Mouse (Mus musculus): ENCODE results near the gene Crtc3.

Gene Crtc3

DNA sequence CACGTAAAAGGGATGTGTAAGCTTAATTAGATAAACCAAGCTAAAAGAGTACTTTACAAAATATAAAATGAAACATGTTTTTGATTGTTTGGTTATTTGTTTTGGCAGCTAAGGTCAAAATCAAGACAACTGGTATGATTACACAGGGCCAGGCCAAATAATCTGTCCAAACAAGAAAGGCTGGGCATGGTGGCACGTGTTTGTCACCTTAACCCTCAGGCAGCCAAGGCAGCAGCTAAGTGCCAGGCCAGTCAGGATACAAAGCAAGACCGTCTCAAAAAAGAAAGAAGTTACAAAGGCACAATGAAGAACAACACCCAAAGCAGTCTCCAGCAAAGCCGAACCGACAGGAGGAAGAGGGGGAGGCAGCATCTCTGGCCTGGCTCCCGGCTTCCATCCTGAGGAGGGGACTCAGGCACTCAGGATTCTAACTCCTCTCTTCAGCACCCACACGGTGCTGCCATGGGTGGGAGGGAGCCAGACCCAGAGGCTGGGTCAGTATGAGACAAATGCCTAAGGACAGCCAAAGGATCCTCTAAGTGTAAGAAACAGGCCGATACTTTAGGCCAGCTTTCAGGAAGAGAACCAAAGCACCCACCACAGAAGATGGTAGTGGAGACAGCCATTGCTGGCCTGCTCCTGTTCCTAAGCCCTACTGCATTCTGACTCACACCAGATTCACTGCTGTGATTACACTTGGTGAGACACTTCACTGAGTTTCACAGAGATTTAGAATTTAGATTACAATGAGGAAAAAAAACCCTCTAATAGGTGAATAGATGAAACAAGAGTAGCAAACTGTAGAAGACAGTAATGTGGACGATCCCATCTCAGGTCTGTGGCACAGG, 51.5 kb downstream of the Crtc3 start:
- DNase-seq, result no peak

DNA sequence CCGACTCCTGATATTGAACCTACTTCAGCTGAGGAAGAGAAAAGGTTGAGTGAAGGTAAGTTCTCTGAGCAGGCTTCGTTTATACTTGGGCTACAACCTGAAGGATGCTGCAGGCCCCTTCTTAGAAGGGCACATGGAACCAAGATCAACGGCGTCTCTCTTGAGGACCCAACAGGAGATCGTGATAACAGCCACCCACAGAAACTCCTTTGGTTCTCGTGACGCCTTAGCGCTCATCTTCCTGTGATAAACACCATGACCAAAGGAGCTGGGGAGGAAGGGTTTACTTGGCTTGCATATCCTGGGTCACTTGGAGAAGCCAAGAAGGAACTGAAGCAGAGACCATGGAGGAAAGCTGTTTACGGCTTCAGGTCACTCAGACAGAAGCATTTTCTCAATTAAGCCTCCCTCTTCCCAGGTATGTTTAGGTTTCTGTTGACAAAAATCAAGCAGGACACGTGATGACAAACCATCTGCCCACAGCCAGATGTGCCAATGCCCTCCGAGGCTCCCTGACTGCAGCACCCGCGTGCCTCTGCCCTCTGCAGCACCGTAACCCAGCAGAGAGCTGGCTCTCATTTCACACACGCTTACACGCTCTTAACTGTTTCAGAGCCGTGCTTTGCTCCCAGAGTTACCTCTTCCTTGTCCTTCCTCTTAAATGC, 52.3 kb downstream of the Crtc3 start:
- DNase-seq, result no peak

DNA sequence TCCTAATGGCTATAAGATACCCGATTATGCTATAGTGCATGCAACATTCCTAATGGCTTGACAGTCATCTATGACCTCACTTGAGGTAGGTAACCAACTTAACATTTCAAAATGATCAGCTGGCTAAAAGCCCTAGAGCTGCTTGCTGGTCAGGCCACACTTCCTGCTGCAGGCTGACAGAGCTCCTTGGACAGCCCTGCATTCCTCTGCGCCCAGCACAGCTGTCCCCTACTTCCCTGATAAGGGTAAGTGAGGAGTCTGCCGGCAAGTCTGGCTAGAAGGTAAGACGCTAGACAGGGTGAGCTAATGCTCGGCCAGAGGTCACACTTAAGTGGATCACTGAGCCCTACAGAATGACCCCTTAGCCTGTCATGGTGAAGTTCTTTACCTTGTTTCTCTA, 52.8 kb downstream of the Crtc3 start:
- peak; percentile 95 for DNase-seq

DNA sequence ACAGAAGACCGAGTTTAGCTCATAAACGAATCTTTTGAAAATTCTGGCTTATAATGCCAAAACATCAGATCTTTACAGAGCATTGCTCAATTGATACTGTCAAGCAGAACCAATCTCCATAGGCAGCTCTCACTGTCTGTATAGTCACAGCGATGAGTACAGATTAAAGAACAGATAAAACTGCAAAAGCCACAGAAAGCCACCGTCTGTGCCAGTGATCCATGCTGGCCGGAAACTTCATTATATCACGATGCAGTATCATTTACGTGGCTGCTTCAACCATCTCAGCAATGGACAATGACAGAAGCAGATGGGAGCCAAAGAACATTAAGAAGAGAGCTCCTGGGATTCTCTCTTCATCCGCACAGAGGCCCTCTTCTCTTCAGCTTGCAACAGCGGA, 53.9 kb downstream of the Crtc3 start:
- no peak for DNase-seq

DNA sequence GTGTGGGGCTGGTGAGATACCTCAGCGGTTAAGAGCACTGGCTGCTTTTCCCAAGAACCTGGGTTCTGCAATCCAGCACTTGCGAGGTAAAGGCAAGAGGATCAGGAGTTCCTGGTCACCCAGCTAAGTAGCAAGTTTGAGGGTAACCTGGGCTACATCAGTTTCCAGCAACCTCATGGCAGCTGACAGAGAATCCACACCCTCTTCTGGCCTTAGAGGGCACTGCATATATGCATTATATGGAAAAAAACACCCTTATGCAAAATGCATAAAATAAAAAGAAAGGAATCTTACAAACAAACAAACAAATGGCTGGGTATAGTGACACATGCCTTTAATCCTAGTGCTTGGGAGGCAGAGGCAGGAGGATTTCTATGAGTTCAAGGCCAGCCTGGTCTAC, 55.0 kb downstream of the Crtc3 start:
- no peak for DNase-seq

DNA sequence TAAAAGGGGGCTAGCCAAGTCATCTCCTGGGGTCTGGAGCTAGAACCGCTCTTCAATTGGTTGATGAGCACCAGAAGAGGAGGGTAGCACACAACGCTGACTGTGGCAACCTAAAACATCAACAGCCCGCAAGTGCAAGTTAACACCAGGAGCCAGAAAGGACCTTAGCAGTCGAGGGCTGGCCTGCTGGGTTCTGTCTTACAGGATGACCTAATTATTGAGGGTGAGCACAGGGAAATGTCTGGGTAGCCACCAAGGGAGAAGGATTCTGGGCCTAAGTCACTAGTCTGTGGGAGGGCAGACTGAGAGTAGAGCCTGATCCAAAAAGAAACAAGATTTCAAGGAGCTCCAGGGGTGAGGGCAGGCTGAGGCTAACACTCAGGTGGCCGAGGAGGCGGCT, 56.7 kb downstream of the Crtc3 start:
- DNase-seq, result no peak

DNA sequence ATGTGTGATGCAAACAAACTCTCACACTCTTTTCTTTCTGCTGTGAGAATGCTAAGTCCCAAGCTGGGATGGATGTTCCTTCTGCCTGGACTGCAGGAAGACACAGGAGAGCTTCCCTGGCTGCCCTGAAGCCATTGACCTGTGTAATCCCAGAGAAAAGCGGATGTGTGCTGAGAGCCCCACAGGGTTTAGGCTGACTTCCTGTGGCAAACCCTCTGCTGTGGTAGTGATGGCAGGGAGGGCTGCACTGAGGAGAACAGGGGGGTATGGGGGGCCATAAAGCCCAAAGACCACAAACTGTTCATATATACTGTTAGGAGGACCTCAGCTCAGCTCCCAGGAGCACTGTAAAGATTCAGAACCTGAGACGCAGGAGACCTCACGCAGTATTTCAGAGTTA, 57.3 kb downstream of the Crtc3 start:
- DNase-seq, result no peak

DNA sequence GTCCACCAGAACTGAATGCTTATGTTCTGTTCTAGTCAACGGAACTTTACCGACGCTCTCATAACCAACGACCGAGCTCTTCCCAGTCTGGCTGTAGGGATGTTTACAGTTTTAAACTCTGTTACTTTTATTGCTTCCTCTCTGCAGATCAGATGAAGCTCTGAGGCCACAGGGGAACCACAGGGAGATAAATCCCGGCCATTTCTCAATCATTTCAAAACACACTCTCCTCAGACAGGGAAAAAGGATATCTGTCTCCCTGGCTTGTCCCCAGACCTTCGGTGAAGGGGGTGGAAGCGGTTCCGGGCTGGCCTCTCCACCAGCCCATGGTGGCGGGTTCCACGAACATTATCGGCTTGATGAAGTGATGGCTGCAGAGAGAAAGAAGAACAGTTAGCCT, 59.3 kb downstream of the Crtc3 start:
- peak; percentile 92 for DNase-seq

DNA sequence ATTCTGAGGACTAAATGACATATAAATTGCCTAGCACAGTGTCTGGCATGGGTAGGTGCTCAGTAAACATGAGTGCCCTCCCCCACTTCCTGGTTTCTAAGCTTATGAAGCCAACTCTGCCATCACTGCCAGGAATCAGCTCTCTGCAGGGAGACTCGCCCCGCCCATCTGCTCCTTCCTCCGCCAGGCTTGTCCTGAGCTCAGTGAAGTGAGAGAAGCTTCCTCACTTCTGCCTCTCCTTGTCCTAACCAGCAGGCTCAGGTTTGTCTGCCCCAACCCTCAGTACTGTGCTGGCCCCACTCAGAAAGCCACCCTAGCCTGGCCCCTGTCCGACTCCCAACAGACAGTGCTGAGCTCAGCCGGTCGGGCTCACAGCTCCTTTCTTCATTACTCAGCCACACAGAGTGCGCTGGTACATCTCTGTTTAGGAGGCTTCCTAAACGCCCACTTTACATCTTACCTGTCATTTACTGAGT, 59.9 kb downstream of the Crtc3 start:
- peak; percentile 97 for DNase-seq

DNA sequence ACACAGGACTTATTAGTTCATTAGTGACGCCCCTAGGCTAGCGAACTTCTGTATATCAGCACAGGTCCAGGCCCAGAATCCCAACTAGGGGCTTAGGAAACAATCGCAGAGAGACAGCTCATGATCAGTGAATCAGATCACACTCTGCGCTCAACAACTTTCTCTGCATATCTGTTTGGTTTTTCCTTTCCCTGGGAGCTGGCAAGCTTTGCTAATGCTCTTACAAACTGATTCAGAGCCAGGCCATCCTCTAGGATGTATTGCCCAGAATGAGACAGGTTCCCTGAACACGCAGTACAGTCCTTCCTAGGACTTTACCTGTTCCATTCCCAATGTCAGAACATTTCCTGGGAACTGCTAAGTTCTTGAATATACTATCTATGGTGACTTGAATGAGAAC, 61.7 kb downstream of the Crtc3 start:
- no peak for DNase-seq

DNA sequence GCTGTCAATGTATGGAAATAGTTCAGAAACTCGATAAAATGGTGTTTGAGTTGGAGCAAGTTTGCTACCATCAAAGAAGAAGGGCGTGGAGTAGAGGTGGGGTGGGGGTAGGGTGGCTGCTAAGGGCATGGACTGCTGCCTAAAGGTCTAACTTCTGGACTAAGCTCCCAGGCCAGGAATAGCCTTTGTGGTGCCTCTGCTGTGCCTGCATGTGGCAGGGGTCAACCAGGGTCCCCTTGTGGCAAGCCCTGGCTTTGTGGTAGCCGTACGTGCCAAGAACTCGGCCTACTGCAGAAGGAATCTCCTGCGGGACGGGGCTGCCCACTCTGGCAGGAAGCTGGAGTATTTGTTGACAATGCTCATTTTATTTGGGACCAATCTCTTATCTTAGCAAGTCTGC, 62.8 kb downstream of the Crtc3 start:
- peak; percentile 94 for DNase-seq

DNA sequence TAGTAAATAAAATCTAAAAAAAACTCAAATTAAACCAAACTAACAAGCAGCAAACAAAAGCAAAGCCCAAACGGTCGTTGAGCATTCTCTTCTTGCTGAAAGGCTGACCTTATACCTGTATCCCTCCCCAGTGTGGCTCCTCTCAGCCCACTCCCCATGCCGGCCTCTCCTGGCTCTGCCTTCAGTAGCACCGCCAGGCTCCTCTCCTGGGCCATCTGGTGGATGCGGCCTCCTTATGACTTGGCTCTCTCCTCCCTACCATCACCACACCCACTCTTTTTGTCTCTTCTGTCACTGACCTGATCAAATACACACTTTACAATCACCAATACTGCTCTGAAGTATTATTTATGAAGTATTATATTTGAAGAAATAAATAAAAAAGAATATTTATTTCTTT, 65.4 kb downstream of the Crtc3 start:
- DNase-seq, result no peak

DNA sequence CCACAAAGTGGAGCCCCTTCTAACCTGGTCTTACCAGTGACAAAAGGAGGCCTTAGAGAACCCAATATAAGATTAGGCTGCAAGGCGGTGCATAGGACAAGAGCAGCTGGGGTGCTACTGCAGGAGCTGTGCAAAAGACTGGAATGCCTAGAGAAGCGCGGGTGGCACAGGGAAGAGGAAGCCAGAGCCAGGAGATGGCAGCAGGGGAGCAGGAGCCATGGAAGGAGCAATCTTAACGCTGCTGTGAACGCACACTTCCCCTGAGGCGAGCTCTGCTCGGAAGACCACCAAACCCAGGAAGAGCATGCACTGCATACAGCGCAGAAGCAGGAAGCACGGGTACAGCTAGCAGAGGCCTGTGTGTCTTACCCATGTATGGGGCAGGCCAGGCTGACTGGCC, 72.6 kb downstream of the Crtc3 start:
- no peak for DNase-seq

DNA sequence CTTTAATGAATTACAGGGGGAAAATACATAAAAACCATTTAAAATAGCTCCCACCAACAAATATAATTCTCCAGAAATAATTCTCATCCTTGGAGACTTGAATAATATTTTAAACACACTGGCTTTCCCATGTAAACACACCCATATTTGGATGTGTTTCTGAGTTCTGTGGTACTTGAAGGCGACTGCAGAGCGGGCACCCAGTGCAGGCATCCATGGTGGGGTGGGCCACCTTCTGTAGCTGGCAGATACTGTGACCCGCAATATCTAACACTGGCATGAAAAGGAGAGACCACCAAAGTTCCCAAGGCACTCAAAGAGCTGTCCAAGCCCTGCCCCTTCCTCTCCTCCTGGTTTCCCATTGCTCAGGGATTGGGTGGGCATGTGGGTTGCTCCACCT, 74.6 kb downstream of the Crtc3 start:
- DNase-seq, result no peak

DNA sequence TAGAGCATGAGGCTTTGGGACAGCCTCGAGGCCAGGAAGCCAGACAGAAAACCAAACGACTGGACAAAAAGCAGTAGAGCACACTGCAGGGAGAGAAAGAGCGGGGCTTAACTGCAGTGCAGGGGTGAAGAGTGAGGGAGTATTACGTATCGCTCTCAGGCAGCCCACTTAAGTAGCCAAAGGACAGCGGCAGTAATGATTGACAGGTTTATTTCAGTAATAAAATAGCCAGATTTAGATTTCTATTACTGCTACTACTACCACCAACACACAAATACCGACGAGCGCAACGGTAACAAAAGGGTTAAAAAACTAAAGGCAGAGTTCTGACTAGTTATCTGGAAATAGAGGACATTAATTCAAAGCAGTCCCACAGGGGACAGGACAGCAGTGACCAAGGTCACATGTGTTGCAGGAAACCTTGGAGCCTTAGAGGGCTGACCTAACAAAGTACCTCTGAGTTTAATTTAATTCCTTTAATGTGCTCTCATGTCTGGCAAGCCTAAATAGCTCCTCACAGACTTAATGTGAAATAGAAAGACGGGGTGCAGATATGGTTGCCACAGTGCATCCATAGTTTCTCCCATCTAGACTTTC, 76.4 kb downstream of the Crtc3 start:
- peak; percentile 79 for DNase-seq

DNA sequence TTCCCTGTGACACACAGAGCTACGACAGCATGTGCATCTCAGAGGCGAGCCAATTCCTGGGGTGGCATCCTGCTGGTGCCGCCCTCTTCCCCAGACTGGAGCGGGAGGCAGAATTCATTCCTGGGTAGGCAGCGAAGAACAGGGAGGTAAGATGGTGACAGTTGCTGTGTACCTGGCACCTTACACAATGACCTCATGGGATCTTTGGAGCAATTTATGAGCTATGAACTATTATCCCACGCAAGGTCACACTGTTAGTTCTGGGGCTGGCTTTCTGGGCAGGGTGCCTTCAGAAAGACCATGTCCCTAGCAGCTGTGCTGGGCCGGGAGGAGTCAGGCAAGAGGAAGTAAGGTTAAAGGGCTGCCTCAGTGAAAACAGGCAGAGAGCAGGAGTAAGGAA, 77.0 kb downstream of the Crtc3 start:
- peak; percentile 94 for DNase-seq

DNA sequence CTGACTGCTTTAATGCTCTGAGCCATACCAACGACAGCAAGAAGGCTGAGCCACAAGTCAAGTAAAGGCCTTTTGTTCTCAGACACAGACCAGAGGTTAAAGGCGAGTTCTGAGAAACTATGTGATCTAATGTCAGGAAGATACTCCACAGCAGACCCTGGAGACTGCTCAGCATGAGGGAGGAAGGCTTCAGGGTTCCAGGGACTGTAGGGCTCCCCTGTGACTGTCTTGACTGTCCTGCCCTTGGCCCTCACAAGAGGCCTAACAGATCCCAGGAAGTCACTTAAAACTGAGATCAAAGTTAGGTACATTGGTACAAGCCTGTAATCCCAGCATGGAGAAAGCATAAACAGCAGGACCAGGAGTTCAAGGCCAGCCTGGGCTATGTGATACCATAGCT, 81.2 kb downstream of the Crtc3 start:
- DNase-seq, result peak; percentile 76

DNA sequence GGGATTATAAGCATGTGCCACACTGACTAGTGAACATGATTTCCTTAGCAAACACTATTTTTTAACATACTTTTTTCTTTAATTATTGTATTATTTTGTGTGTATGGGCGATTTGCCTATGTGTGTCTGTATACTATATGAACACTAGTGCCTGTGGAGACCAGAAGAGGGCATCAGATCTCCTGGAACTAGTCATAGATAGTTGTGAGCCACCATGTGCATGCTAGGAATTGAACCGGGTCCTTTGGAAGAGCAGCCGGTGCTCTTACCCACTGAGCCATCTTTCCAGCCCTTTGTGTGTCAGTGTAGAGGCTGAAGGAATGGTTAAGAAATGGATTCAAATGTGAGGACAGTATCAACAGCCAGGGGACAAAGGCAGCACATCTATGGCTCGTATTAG, 82.2 kb downstream of the Crtc3 start:
- DNase-seq, result peak; percentile 71

DNA sequence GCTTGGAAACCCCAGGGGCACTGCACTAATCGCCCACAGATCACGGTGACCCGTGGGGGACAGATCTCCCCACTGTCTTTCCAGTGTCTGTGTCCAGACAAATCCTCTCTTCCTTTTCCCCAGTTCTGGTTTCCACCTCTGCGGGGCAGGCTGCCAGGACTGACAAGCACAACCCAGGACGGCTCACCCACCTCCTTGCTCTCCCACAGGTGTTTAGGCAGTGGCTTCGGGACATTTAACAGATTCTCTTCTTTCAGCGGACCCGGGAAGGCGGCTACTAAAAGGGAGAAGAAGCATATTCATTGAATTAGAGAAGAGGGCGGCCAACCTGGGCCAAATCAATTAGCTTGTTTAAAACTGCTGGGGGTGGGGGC, 83.1 kb downstream of the Crtc3 start:
- peak; percentile 91 for DNase-seq

DNA sequence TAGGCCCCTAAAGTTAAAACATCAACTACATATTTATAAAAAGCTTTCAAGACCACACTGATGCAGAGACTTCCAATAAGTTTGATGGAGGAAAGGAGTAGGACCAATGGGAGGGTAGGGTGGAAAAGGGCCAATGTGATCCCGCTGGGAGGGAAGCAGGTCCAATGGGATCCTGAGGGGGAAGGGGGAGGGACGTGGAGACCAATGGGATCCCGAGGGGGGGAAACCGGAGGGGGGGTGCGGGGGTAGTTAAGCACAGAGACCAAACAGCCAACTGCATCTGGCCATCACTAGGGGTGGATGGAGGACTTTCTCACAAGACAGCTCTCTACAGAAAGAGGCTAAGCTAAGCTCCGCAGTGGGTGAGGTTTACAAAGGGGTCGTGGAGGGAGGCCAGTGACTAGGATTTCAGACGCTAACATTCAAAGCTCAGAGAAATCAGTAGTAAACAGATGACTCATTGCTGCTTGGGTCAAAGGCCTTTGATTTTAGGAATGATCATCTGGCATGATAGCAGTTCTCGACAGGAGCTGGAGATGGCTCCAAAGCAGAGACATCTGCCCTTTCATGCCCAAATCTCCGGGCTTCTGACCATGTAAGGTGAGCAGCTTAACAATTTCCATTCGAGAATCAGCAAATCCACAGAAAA, 83.6 kb downstream of the Crtc3 start:
- DNase-seq, result peak; percentile 95

DNA sequence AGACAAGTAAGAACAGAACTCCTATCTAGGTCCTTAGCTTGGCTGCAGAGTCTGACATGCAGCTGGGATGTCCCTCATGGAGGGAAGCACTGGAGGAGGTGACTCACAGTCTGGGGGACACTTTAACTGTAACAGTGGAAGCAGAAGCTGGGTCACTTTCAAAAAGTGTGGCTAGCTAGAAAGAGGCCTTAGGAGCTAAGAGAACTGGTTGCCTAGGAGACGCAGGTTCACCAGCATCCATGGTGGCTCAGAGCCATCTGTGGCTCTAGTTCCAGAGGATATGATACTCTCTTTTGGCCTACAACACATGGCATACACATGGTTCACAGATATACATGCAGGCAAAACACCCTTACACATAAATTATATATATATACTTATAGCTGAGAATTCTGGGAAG, 86.1 kb downstream of the Crtc3 start:
- DNase-seq, result peak; percentile 84

DNA sequence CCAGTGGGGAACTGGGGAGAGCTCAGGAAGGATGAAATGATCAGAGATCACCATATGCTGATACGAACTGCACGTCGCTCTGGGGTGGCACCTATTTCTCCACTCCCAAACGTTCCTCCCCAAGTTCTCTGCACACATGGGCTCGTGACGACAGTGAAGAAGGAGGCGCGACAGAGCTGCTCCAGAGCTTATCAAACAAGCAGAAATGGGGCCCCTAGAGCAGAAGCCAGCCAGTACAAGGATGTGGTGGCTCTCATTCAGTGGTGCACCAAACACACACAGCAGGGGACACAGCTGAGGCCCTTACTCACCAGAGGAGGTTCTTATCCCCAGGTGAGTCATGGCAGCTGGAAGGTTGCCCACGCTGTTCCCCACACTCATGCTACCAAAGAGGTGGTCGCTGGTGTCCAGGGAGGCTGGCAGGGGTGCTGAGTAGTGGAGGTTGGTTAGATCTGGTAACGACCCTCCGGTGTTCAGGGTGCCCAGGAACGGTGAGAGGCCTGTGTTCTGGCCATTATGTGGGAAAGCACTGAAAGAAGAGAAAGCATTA, 90.2 kb downstream of the Crtc3 start:
- peak; percentile 83 for DNase-seq

DNA sequence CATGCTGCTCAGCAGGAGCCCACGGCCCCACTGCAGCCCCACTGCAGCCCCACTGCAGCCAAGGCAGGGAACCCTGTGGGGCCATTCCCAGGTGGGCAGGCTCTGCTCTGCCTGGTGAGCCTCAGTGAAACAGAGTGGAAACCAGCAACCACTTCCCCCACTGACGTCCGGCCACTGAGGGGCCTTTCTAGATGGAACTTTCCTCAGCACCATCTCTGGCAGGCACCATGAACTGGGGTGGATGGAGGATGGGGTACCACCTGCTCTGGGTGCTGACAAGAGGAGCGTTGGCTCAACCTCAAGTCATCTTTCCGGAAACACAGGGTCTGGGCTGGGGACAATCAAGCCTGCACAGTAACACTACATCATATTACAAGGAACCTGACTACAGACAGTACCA, 90.8 kb downstream of the Crtc3 start:
- no peak for DNase-seq

Data from heart, adult 11 months (tissue).